ENCODE assay signal across 9 mouse cellular contexts in the genomic region with DNA sequence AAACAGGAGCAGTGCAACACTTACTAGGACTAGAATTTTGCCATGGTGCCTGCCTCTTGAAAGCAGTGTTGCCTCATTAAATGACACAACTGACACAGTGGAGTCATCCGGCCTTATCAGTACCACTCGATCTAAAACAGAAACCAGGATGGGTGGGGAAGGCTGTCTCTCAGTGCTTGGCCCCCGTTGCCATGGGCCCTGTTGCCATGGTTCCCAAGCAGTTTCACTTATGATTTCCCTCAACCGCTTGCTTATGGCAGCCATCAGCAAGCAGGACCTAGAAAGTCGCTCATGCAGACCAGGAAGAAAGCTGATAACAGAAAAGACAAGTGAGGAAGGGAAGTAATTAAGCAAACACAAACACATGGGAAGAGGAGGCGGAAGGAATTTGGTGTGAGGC. TPM values are rescaled to one million over a fixed set of nuclear protein-coding genes. Genes with fewer than 3 reads are reported as not detected.
DNase-seq lines count a peak whose midpoint lies in the region; ATAC-seq lines count a peak whose summit lies in the region.
"Had no signal": no experiment of that assay in that cellular context is flagged by ENCODE, and none has a peak within 500 bp of the region (broad histone marks: within the 10 kb centered on the region; RNA-seq: fewer than 3 reads in every experiment).

No protein-coding gene starts in this region.

- no peak overlapping the region for H3K4me2 ChIP-seq in heart, embryonic 11.5 days

- no peak for ATAC-seq in heart, embryonic 11.5 days (replicated peaks; ENCODE audit: insufficient number of reproducible peaks, low FRiP score, low TSS enrichment)
- ATAC-seq in CD4-positive, CD25-positive, alpha-beta regulatory T cell, adult 4 months = peak; percentile 100
- ATAC-seq in erythroid progenitor cell, adult 5-6 weeks (replicated peaks; ENCODE audit: low FRiP score, poor library complexity, severe bottlenecking) = no peak

- no peaks in the 10 kb centered on the region for H3K36me3 ChIP-seq in heart, embryonic 11.5 days (ENCODE audit: control insufficient read depth, insufficient read depth, low read length)

- H3K27ac ChIP-seq in heart, embryonic 11.5 days (ENCODE audit: low read depth, low read length) = no peak overlapping the region

- WGBS in heart, embryonic 11.5 days (ENCODE audit: insufficient replicate concordance) = 37% methylated on average over 6 of the region's 6 CpGs

- H3K27me3 ChIP-seq in heart, embryonic 11.5 days (ENCODE audit: control insufficient read depth, insufficient read depth, low read length) = peaks cover 5% of the 10 kb centered on the region

- peak; percentile 48 to 75 for DNase-seq in heart, adult 18-20 months
- peak; percentile 22 for DNase-seq in c-Kit-positive CD71-positive TER-119-negative erythroid progenitor cells, embryonic 14.5 days (ENCODE audit: low read depth)
- DNase-seq in lung, adult 18-20 months = peak; percentile 71 to 72
- peak; percentile 12 for DNase-seq in right cerebral cortex, postnatal 4 days
- DNase-seq in left cerebral cortex, adult 11 months (ENCODE audit: low spot score) = no peak

- no peak overlapping the region for H3K4me3 ChIP-seq in heart, embryonic 11.5 days (ENCODE audit: low read depth, low read length)
- H3K4me3 ChIP-seq: myocyte had no signal

- no peaks in the 10 kb centered on the region for H3K9me3 ChIP-seq in heart, embryonic 11.5 days (replicated peaks; ENCODE audit: control insufficient read depth, low read length)

- no peaks in the 10 kb centered on the region for H3K4me1 ChIP-seq in heart, embryonic 11.5 days (ENCODE audit: control insufficient read depth, insufficient read depth, low read length)

- no peak overlapping the region for H3K9ac ChIP-seq in heart, embryonic 11.5 days (ENCODE audit: low read depth, low read length)

RNA-seq across cellular contexts. Expression of a gene that starts 39.3 kb away (rescaled TPM):
- 1 to 10 TPM; 1.1 to 1.3 TPM for total RNA-seq in heart, adult 18-20 months (2021)
- polyA plus RNA-seq in heart, embryonic 11.5 days (2014; fragmentation: Nextera tagmentation; extraction: Ambion mirVana) = 0.52 and 0.92 TPM in 2 replicates
- polyA plus RNA-seq in CD4-positive, CD25-positive, alpha-beta regulatory T cell, adult 4 months (2017; shearing (Covaris generic)) = 1 to 10 TPM in 1 of 2 experiments, under 1 TPM in 1; 0.50 to 2.3 TPM
- total RNA-seq in erythroid progenitor cell, adult 5-6 weeks (2015; ENCODE audit: low replicate concordance) = 2.1 TPM in 1 of 2 replicates, not detected in the other
- 0.26 and 0.30 TPM in 2 replicates for total RNA-seq in erythroid progenitor cell, adult 5-6 weeks (2017; ENCODE audit: low replicate concordance)
